Mouse (Mus musculus) heart, adult 2 months (tissue): ENCODE data around the gene 1700057G04Rik.

Experiments used
- CTCF ChIP-seq: fragments of 200-600 bp; IDR thresholded peaks from 2 replicates; pipeline ENCODE4 v1.8.1; 2022; ENCODE audit warnings: antibody characterized with exemption, mild to moderate bottlenecking, moderate library complexity
- POLR2A ChIP-seq: fragments of 200-500 bp; IDR thresholded peaks from 2 replicates; pipeline ENCODE4 v1.6.1; 2011; ENCODE audit warnings: mild to moderate bottlenecking, low read depth, low read length, control low read depth; ENCODE audit not compliant: insufficient read depth

DNA sequence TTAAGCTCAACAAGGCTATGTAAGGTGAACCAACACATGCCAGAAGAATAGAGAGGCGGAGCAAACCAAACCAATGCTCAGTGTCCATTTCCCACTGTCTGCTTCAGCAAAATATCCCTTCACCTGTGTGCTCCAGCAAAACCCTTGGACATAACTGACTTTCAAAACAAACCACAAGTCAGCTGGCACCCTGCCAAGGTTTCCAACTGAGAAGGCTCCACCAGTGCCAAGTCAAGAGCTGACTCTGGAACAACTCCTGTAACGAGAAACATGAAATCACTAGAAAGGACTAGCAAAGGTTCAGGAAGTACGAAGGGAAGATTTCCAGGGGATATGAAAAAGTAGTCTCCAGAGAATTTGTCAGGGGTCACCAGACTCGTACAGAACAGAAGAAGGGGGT is 38.2 kb upstream of the 1700057G04Rik start:
- no peak for TF ChIP-seq CTCF
- TF ChIP-seq POLR2A, result no peak
